Mouse (Mus musculus) spleen, postnatal 4 days (tissue): Measurements from ENCODE around the gene Nckap5.
"Not testable (repeated sequence)": the region's sequence is repeated elsewhere in the genome, so short reads cannot be mapped to it uniquely, and the experiment has no call there.

ENCODE experiments used
- DNase-seq, 2 experiments: peaks; one replicate each; pipeline ENCODE4 v3.0.0; 2022; ENCODE audit warnings: low spot score in 2 of 2

The Nckap5 gene

DNA sequence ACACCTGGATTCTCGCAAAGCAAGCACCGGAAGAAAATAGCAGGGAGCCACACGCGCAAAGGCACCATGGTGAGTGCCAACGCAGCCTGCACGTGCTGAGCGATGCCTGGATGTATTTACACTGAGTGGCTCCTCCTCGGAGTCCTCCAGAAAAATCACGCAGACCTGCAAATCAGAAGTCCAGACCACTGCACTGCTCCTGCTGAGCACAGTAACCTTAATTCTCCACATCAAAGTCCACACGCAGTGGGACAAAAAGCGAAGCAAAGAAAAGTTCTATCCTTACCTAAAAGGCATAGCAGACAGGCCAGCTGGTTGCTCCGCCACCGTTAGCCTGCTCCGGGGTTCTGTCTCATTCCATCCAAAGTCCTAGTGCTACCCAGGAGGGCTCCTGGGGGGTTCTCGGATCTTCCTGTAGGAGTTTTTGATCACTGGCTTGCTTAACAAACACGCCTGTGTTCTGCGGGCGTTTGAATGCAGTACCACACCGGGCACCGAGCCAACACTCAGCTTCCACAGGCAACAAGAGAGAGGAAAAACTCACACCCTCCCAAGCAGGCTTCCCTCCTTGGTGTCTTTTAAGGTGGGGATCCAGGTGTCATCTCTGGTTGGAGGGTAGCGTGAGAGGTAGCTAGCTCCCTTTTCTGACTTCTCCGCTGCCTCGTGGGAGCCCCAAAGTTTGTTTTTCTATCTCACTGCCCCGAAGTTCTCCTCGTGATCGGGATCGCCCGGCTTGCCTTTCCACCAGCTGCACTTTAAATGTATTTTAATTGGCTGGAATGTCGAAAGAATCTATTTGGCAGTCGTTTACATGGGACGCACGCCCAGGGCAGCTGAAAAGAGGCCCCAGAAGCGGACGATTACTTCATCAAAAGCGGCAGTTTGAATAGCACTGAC lies at the start of gene Nckap5:
Nckap5 (minus strand) TSS at position 769 of the 897 bp plus-strand sequence.
- DNase-seq: no peak

DNA sequence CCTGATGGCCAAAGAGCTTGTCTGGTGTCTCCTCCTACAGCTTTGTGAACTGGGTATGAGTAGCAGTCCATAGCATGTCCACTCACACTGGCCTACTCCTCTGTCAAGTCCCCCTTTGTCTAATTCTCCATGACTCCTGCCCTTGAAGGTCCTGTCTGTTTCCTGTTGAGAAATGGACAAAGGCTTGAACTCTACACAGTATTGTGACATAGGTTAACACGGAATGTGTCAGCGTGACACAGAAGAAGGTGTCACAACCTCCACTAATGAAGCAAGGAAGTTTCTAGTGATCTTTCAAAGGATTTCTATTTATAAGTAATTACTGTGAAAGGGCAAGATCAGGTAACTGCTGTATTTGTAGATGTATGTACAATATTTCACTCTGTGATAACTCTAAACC lies 46.9 kb upstream of the Nckap5 start:
- no peak for DNase-seq

DNA sequence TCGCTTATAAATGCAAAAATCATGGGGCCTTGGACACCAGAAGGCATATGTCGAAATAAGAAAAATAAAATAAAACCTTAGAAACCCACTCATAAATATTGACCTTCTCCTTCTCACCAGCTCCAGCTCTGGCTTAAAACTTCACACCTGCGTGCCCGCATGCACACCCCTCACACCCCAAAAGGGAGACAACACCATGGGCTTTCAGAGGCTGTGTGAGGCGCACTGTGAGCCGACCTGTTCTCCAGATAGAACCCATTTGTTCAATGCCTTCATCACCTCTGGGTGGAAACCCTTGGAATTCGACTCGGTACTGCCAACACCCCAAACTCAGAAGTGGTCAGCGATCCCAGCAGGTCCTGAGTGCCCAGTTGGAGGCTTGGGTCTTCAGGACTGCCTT lies 37.8 kb upstream of the Nckap5 start:
- DNase-seq: no peak

DNA sequence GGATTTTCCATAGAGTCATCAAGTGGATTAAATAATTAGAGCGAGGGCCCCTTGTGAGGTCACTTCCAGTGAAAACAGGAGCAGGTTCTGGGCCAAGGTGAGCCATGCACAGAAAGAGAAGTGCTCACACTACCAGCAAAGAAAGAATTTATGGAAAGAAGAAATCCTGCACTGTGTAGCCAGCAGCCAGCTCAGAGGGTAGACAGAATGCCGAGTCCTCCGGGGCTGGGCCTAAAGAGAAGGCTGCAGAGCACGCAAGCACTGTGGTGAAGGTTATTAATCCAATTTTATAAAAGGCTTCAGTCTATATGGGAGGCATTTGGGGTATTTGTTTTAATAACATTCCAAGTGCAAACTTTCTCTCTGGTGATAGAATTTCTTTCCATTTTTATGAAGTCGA lies 37.3 kb upstream of the Nckap5 start:
- no peak for DNase-seq

DNA sequence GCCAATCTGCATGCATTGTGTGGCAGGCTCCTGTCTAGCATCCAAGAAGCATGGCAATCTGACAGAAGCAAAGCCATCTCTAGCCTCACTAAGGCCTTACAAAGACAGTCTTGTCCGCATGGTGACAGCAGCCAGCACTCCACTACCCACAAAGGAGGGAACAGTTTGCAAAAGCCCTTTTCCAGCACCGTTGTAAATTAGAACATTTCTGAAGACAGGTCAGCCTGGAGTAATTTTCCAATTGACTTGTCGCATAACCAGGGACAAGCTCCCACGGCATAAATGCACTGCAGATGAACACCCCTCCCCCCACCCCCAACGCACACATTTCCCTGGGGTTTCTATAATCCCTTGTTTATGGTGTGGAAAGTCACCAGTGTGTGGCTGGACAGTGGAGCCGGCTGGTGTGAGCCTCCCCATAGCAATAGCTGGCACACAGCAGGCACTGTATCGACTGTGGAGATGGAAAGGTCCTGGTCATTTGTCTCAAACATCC lies 35.0 kb upstream of the Nckap5 start:
- DNase-seq: peak in 1 of 2 experiments; percentile 19

DNA sequence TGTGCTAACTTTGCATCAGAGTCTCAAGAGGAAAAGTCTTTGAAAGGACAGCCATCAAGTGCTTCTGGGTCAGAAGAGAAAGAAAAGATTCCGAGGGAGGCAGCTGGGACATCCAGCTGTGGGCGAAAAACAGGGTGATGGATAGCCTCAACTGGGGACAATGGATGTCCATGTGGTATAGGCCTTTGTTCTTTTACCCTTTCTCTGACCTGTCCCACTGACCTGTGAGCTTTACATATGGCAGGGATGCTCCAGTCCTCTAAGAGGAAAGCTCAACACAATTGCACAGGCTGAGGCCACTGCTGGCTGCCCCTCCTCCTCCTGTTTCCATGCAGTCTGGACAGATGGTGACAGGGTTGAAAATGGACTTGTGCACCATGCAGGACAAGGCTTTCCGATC lies 31.2 kb upstream of the Nckap5 start:
- DNase-seq: no peak

DNA sequence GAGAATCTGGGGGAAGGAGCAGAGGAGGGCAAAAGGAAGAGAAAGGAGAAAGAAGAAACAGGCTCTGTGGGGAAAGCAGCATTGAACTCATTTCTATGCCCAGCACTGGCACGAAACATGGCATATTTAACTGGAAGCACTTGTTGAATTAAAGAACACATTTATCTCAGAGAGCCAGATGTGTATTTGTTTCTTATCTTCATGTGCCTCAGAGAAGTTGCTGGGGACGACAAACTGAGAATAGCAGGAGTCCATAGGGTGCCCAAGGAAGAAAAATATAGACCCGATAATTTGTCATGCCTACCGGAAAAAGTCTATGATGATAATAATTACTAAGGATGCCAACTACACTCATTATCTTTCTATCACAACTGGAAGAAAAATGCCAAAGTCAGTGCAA lies 29.9 kb upstream of the Nckap5 start:
- DNase-seq: no peak

DNA sequence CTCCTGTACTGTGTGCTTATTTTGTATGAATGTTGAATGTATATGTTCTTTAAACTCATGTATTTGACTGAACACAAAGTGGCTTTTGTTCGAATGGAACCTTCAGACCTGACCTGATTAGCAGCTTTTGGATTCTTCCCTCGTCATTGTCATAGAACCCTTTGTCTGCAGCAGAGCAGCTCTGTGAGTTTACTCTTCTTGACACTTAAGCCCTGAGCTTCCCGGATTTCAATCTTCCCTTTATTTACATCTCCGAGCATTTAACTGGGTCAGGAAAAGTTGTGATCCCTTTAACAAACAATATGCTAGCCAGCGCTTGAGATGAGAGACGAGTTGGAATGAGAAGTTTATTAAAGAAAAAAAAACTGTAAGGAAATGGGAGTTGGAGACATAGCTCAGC lies 18.9 kb upstream of the Nckap5 start:
- DNase-seq: no peak

DNA sequence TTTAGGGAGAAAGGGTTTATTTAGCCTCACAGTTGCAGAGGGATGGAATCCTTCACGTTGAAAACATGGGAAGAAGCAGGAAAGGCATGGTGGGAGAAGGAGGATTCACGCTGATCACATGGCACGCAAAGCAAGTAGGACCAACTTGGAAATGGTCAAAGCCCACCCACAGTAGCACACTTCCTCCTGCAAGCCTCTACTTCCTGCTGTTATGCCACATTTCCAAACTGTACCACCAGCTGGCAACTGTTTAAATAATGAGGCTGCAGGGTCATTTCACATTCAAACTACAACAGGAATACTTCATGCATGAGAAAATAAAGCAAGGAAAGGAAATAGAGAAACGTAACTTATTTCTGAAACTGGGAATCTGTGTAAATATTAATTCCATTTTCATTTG lies 15.7 kb upstream of the Nckap5 start:
- no peak for DNase-seq

DNA sequence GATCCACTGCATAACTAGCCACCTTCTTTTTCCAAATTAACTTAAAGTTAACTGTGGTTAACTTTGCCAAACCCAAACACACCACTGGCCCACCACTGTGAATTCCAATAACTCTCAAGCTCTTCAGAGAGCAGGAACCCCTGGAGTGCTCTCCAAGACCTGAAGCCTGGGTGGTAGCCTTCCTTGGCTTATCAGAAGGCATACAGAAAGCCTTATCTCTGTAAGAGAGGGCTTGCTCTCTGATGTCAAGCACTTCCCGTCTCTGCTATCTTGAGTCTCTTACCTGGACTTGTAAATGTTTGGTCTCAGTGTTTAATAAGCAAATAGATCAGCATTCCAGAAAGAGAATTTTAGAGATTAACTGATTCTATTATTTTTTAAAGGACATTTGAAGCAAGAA lies 2.3 kb upstream of the Nckap5 start:
- no peak for DNase-seq

DNA sequence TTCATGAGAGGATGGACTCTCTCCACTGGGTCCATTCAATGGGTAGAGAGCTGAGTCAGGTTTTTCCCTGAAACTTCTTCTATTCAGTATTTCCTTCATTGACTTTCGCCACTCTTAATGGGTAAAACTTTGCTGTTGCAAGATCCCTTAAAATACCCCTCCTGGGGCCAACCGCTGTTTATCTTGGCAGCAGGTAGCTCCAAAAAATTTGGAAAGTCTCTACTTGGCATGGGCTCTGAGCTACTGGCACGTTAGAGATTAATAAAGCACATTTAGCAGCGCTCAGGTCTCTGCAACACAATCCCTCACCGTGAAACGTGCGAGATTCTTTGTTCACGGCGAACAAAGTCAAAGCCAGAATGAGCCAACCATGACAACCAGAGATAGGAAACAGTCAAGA lies 1.6 kb downstream of the Nckap5 start:
- DNase-seq: no peak

DNA sequence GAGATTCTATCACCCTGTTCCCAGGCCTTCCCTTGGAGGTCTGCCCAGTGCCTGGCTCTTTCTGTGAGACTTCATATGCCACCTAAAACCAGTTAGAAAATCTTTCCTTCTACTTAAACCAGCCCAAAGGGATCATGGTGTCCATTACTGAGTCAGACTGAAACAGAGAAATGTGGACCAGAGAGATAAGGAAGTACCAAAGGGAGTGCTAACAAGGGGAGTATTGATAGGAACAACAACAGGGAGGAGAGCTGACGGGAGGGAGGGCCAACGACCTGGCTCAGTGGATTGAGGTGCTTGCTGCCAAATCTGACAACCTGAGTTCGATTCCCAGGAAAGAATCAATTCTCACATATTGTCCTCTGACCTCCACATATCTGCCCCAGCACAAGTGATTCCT lies 5.8 kb downstream of the Nckap5 start:
- DNase-seq: no peak

DNA sequence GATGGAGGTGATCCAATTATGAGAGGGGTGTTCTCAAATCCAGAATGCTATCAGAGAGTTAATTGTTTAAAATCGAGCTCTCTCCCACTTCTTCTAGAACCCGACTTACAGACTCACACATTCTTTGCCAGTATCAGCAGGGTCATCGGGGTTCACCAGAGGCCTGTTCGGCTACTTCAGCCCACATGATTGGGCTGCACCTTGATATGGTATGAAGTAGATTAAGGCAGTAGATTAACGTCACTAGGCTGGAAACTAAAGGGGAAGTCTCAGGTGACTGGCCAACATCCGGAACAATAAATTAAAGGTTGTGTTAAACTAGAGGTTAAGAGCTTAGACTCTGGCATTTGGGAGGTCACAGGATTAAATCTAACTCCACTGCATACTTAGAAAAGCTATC lies 8.4 kb downstream of the Nckap5 start:
- DNase-seq: no peak

DNA sequence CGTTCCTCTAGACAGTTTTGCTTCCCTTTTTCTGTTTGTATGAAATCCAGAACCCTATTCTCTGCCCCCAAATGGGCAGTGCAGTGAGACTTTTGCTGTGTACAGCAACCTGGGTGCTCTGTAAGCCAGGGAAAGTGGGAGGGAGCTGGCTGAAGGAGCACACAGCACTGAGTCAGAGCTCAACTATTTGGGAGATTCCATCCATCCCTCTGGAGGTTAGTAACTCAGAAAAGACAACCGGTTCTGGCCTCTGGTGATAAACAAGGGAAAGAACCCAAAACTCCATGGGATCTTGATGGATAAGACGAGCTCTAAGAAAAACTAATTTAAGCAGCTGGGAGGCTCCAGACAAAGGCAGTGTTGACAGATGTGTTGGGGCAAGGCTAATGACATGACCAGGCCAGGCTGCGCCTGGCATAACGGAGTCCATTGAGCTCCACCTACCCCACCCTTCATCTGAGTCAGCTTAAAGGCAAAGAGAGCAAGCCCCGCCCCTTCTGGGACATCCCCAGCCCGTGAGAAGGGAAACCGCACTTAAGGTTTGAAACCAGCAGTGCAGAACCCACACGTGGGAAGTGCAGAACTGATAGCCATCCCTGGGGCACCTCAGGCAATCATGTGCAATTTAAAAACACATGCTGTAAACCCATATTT lies 13.1 kb downstream of the Nckap5 start:
- peak; percentile 51 to 76 for DNase-seq

DNA sequence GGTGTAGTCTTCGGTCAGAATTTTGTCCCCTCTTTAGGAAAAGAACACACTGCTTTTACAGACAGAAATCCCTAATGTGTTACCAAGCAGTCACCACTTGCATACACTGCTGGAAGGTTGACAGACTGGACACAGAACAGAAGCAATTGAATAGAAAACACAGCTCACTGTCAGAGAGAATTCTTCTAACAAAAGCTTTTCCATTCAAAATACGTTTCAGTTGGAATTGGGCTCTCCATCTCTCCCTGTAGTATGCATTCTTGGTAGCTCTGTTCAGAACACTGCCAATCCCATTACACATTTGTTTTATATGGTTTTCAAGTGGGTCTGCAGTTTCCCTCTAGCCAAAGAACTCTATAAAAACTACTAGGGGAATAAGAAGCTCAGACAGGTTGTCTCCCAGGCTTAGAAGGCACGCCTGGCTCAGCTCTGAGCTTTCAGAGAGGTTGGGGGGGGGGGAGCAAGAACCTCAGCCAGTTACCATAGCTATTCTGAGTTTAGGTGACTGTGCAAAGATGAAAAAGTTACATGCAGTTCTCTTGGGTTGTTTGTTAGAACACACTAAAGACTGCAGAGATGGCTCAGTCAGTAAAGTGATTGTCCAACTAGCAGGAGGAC lies 23.5 kb downstream of the Nckap5 start:
- DNase-seq: no peak

DNA sequence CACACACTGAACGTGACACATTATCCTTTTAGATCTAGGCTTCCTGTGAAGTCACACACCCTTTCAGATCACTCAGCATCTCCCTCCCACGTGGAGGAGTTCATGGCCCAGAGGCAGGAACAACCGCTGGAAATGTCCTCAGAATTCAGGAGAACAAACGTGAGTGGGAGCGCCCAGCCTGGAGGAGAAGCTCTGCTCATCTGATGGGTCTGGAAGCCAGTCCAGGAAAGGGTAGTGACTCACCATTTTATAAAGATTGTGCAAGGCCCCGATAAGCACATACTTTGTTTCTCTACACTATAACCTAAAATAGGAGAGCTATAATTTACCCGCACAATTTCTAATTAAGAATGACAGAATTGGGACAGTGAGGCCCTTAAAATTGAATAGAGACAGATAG lies 24.1 kb downstream of the Nckap5 start:
- peak in 1 of 2 experiments; percentile 34 for DNase-seq

DNA sequence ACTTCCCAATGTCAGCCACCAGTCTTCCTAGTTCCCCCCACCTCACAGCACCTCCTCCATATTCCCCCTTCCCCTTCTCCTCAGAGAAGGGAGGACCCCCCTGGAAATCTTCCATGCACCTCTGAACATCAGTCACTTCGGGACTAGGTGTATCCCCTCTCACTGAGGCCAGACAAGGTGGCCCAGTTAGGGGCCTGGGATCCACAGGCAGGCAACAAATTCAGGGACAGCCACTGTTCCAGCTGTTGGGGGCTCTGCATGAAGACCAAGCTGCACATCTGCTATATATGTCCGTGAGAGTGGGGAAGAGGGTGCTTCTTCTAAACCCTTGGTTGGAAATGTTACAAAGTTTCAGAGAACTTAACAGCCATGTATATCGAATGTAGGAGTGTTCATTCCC lies 28.2 kb downstream of the Nckap5 start:
- DNase-seq: peak in 1 of 2 experiments; percentile 45

DNA sequence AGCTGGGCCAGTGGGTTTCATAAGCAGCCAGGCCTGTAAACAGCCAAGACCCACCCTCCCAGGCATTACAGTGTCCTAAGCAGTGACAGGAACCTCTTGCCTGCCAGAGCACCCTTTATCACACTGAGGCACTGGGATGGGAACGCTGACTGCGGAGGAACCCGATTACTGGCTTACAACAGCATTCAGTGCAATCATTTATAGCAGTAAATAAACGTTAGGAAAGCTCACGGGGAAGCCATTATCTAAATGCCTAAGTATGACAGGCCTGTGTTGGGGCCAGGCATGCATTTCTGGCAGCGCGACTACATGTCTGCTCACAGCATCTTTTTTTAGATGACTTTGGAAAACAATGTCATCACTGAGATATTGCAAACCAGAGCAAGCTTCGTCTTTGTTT lies 28.9 kb downstream of the Nckap5 start:
- no peak for DNase-seq

DNA sequence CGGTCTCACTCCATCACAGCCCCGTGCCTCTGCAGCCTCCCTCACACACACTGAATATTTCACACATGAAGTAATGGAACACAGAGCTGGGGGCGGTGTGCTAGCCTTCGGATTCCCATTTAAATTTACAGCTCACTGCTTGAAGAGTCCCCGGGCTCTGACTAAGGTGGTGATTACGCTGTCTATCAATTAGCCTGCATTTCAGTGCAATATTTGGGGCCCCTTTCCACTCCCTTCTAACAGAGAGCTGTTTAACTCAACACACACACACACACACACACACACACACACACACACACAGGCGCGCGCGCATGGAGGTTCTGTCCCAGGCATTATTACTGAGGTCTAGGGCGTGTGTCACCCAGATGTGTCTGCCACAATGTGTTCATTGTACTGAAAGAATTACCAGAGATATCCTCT lies 31.2 kb downstream of the Nckap5 start:
- peak in 1 of 2 experiments; percentile 15 for DNase-seq

DNA sequence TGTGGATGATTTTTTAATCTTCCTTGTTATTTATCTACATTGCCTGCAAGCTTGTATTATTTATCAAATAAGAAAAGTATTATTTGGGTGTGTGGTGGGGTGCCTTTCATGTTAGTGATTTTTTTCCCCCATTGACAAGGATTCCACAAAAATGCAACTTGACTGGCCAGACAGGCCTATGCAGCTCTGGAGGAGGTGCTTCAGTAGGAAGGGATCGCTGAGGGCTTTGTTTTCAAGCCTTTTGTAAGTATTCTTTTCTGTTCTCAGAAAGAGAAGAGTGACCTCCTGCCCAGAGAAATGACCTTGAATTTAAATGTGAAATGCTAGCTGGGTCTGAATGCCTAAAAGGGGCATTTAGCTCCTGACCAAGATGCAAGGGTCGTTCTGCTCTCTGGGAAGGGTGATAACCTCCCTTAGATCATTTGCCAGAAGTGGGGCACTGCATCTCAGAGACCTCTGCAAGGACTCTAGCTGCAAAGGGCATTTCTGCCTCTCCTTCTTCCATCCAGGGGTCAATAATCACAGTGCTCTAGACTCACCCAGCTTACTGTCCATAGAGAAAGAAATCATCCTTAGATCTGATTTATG lies 50.2 kb downstream of the Nckap5 start:
- DNase-seq: not testable (repeated sequence)

DNA sequence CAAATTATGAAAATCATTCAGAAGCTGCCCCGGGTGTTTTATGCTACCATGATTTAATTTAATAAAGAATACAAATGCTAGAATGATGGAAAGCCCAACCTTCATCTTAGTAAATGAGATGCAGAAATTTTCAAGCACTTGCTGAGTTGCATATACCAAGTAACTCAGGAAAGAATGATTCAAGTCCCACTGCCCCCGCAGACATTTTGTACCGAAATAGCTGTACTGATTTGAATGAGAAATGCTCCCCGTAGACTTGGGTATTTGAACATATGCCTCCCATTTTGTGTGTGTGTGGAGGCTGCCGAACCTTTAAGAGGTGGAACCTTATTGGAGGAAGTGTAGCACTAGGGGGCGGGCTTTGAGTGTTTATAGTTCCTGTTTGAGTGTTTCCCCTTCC lies 56.7 kb downstream of the Nckap5 start:
- not testable (repeated sequence) for DNase-seq

DNA sequence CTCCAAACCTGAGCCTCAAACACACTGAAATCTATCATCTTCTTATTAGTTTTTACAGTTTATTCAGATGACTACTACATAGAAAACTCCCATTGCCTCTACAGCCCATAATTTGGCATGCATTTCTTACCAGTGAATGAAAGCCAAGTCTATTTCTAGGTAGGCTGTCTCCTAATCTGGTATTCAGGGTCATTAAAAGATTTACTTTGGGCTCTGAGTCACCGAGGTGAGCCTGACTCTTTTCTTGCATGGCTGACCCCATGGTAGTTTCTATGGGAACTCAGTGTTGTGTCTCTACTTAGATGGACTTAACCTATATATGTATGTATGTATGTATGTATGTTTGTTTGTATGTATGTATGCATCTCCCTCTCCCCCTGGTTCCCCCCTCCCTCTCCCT lies 63.6 kb downstream of the Nckap5 start:
- peak in 1 of 2 experiments; percentile 17 for DNase-seq
